Mouse (Mus musculus): ENCODE results near the gene Pop4.

Gene Pop4

GRCm38 (mm10) chr7:38219526-38219925, 51.7 kb downstream of the Pop4 start:
- DNase-seq (ENCODE audit: low spot score), result peak; percentile 54

- DNase-seq (ENCODE audit: low spot score), result no peak
These were observed 52.4 kb downstream of the Pop4 start for GRCm38 (mm10) chr7:38218631-38219367.

DNA sequence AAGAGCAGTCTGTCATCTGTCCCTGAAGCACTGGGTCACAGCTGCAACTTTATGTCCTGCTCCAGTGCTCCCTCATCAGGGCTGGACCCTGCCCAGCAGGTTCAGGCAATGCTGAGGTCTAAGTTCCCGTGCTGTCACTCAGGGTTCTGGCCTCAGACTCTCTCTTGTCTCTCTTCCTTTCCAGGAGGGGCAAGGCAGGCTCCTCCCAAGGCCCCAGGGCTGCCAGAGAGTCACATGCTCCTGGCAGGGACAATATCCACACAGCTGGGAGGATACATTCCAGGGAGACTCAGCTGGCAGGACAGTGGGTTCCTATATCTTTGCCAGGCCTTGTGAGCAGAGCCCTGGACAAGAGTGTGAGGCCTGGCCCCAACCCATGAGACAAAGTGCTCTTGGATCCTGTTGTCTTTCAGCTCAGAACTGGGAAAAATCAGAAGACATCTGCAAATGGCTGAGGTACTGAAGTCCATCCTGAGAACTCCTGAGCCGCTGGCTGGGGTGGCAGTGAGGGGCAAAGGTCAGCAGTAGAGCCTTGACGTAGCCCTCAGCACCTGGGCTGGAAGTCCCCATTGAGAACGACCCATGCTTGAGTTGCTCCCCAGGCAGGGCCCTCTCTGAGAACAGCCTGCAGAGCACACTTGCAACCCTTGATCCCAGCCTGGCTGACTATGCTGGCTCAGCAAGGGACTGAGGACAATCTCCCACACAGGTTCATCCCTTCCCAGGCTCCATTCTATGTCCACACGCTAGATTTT, 53.6 kb downstream of the Pop4 start:
- peak; percentile 84 for DNase-seq (ENCODE audit: low spot score)

GRCm38 (mm10) chr7:38215697-38216096, 55.5 kb downstream of the Pop4 start:
- no peak for DNase-seq (ENCODE audit: low spot score)

DNA sequence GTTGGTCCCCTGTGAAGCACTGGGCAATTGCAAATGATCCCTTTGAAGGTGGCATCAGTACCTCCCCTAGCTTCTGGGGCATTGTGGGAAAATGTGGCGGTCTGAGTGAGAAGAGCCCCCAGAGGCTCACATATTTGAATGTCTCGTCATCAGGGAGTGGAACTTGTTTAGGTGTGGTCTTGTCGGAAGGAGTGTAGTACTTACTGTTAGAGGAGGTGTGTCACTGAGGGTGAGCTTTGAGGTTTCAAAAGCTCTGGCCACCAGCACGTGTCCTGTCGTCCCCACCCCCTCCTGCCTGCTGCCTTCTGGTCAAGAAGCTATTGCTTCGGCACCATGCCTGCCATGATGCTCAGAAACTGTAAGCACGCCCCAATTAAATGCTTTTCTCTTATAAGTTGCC, 55.9 kb downstream of the Pop4 start:
- no peak for DNase-seq (ENCODE audit: low spot score)

DNA sequence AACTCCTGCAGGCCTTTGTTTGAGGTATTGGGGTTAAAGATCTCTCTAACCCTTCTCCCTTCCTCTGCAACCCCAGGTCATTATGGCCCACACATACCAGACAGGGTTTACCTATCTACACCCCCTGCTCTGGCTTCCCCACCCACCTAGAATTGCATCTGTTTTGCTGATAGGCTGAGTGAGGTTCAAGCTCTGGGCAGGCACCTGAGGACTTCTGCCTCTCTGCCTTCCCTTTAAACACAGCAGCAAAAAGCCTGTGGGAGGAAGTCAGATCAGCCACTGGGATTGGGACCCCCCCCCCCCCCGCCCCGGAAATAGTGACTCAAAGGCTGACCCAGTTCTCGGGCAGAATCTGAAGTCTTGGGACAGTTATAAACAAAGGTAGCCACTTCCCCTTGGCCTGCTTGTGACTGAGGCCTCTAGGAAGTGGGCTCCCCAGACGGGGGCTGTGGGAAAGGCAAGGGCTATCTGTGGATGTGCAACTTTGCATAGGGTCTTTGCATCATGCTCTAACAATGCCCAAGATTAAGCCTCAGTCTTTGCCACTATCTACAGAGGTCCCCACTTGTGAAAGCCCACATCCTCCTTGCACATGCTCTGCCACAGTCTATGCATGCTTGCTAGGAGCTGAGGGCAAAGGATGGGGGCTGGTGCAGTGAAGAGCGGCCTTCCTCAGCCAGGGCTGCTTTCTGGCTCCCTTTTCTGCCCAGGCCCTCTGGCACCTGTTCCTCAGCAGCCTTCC, 56.6 kb downstream of the Pop4 start:
- no peak for DNase-seq (ENCODE audit: low spot score)

DNA sequence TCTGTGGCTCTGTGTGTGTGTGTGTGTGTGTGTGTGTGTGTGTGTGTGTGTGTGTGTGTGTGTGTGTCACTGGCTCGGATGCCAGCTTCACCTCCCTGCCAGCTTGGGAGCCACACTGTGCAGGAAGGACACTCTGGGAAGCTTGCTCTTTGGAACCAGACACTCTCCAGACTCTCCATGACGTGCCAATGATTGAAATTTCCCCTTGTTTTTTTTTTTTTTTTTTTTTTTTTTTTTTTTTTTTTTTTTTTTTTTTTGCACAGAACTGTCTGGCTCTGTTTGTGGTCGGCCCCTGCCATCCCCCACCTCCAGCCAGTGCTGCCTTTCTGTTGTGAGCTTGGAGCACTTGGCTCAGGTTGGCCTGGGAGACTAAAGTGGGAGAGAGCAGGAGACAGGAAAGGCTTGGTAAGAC, 58.6 kb downstream of the Pop4 start:
- DNase-seq (ENCODE audit: low spot score), result no peak

Data from urinary bladder, postnatal 14 days (tissue).